Mouse (Mus musculus) neural tube, embryonic 11.5 days (tissue): ENCODE results near the gene Trp73. TPM values are rescaled to one million over a fixed set of nuclear protein-coding genes. Genes with fewer than 3 reads are reported as not detected.

Source experiments
- ATAC-seq: fragments of 200-750 bp; cut with Nextera tagmentation; 2 replicates; pipeline ENCODE4 v1.8.0; 2017; ENCODE audit warnings: moderate number of reproducible peaks, mild to moderate bottlenecking, moderate TSS enrichment, moderate library complexity; ENCODE audit not compliant: insufficient read depth, low FRiP score, low TSS enrichment
- DNase-seq: peaks from one replicate; pipeline ENCODE4 v3.0.0-alpha.2; 2015; ENCODE audit warnings: low spot score
- H3K27ac ChIP-seq: fragments of 300-500 bp; sonication (generic); 2 replicates; pipeline ENCODE4 v1.5.1; 2014; ENCODE audit warnings: low read depth, mild to moderate bottlenecking, low read length
- H3K27me3 ChIP-seq: fragments of 300-500 bp; sonication (generic); 2 replicates; pipeline ENCODE4 v1.6.1; 2014; ENCODE audit warnings: mild to moderate bottlenecking, low read length, mixed read lengths; ENCODE audit not compliant: control insufficient read depth, insufficient read depth
- H3K36me3 ChIP-seq: fragments of 300-500 bp; sonication (generic); 2 replicates; pipeline ENCODE4 v1.6.1; 2014; ENCODE audit warnings: mild to moderate bottlenecking, low read length, moderate library complexity, mixed read lengths; ENCODE audit not compliant: control insufficient read depth, insufficient read depth
- H3K4me1 ChIP-seq: fragments of 300-500 bp; sonication (generic); 2 replicates; pipeline ENCODE4 v1.6.1; 2014; ENCODE audit warnings: low read length, mixed read lengths; ENCODE audit not compliant: control insufficient read depth, insufficient read depth
- H3K4me2 ChIP-seq: fragments of 300-500 bp; sonication (generic); 2 replicates; pipeline ENCODE4 v1.6.1; 2014; ENCODE audit warnings: low read depth, mild to moderate bottlenecking, moderate library complexity
- H3K4me3 ChIP-seq: fragments of 300-500 bp; sonication (generic); 2 replicates; pipeline ENCODE4 v1.5.1; 2014; ENCODE audit warnings: low read depth, low read length
- H3K9ac ChIP-seq: fragments of 300-500 bp; sonication (generic); 2 replicates; pipeline ENCODE4 v1.6.1; 2014; ENCODE audit warnings: mild to moderate bottlenecking, low read length
- H3K9me3 ChIP-seq: fragments of 300-500 bp; sonication (generic); 2 replicates; pipeline ENCODE4 v1.6.1; 2016; ENCODE audit warnings: low read length; ENCODE audit not compliant: control insufficient read depth
- WGBS: fragments of 180-500 bp; shearing (Covaris S2); extraction: QIAGEN DNeasy Blood & Tissue Kit; methylation state at CpG from one replicate; pipeline ENCODE4 v1.1.7; 2014; 5-methylcytosine and 5-hydroxymethylcytosine counted together
- polyA plus RNA-seq: library from polyadenylated mRNA; unstranded; fragments of >200 nt; fragmentation: Nextera tagmentation; extraction: Ambion mirVana; gene quantifications from 2 replicates; pipeline ENCODE4 v1.2.1, GENCODE M21; 2014

The Trp73 gene
- polyA plus RNA-seq, 1 experiment from 2014 or later, result 0.31 TPM

GRCm38 (mm10) chr4:154170506-154171150 is 30.6 kb upstream of the Trp73 start, which contains the start of gene Megf6:
TSS of gene Megf6 (plus strand) at chr4:154170730.
- Histone ChIP-seq H3K4me3 (peak within 1 kb of the TSS; percentile 59), H3K4me1 (peaks cover 24% of the 10 kb centered on the region), H3K27me3 (peaks cover 15% of the 10 kb centered on the region), H3K4me2 (peak within 1 kb of the TSS; percentile 100), H3K9me3 (no peaks in the 10 kb centered on the region), H3K36me3 (no peaks in the 10 kb centered on the region), H3K9ac (peak within 1 kb of the TSS; percentile 64), H3K27ac (no peak within 1 kb of the TSS)
- 0% methylated on average over 51 of the region's 61 CpGs for WGBS
- ATAC-seq (peak; percentile 76), DNase-seq (peak; percentile 88)

GRCm38 (mm10) chr4:154170021-154170420 is 30.0 kb upstream of the Trp73 start:
- H3K27me3 ChIP-seq, result peaks cover 15% of the 10 kb centered on the region
- ATAC-seq (peak; percentile 17; the same call in 1 of the 2 replicates), DNase-seq (no peak)
- H3K4me2 ChIP-seq, result peak overlapping the region; percentile 100
- WGBS, result 0% methylated on average over 15 of the region's 15 CpGs
- H3K4me1 ChIP-seq, result peaks cover 24% of the 10 kb centered on the region
- peak overlapping the region; percentile 59 for H3K4me3 ChIP-seq
- no peak overlapping the region for H3K27ac ChIP-seq
- no peaks in the 10 kb centered on the region for H3K36me3 ChIP-seq
- H3K9me3 ChIP-seq, result no peaks in the 10 kb centered on the region
- H3K9ac ChIP-seq, result no peak overlapping the region; the same call in 1 of the 2 replicates

- Histone ChIP-seq H3K4me3 (no peak overlapping the region), H3K9ac (no peak overlapping the region), H3K9me3 (no peaks in the 10 kb centered on the region), H3K27me3 (peaks cover 15% of the 10 kb centered on the region), H3K4me2 (no peak overlapping the region), H3K4me1 (peaks cover 17% of the 10 kb centered on the region), H3K36me3 (no peaks in the 10 kb centered on the region), H3K27ac (no peak overlapping the region)
- ATAC-seq (no peak), DNase-seq (peak; percentile 69)
- WGBS, result 26% methylated on average over 5 of the region's 5 CpGs
Measured at GRCm38 (mm10) chr4:154167053-154167452, 27.0 kb upstream of the Trp73 start.

DNA sequence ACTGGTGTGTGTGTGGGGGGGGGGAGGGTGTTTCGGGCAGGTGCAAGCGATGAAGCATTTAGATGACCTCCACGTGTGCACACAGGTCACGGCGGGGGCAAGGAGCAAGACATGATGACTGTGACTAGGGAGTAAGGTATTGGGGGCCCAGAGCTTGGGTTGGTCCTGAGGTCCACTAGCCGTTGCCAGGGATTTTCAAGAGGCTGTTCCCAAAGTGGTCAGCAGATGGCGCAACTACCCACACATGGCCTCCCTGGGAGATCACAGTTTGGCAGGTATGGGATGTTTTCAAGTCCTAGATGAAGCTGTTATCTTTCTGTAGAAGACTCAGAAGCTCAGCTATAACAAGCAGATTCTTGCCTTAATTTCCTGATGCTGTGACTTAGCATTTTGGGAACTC is 23.3 kb upstream of the Trp73 start:
- ATAC-seq, result no peak
- no peak overlapping the region for H3K27ac ChIP-seq
- no peak overlapping the region for H3K4me2 ChIP-seq
- H3K9me3 ChIP-seq, result no peaks in the 10 kb centered on the region
- H3K9ac ChIP-seq, result no peak overlapping the region
- H3K4me3 ChIP-seq, result no peak overlapping the region
- 16% methylated on average over 7 of the region's 7 CpGs for WGBS
- H3K36me3 ChIP-seq, result no peaks in the 10 kb centered on the region
- DNase-seq, result peak; percentile 77
- H3K4me1 ChIP-seq, result peaks cover 13% of the 10 kb centered on the region
- no peaks in the 10 kb centered on the region for H3K27me3 ChIP-seq

DNA sequence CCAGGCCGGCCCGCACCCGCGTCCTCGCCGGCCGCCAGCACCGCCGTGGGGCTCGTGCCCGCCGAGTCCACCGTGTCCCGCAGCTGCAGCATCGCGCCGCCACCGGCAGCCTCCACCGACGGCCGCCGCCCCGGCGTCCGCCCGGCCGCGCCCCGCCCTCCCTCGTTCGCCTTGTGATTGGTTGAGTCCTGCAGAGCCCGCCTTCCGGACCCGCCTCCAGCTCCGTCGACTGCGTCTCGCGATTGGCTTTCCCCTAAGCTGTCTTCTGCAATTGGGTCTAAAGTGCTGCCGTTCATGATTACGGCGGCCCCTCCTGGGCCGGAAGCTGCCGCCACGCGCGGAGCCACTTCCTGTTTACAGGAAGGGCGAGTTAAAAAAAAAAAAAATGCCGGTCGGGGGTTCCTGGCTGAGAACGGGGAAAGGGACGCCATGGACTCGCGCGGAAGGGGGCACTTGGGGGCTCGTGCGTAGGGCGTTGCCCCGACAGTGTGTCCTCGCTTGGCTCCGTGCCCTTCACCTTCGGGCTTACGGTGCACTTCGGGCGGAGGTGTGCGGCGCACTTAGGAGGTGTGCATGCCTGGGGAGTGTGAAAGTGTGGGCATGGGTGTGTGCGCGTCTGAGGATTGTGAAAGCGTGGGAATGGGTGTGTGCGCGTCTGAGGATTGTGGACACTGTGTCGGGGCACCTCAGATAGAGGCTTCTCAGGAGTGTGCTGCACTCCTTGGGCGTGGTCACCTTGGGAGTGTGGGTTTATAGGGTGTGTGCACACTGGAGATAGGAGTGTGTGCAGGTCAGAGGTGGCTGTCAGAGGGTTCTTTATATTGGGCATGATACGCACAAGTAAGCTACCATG is 20.8 kb upstream of the Trp73 start, which contains the start of gene Tprgl:
Tprgl (minus strand) TSS at position 129 of the 853 bp plus-strand sequence.
- H3K4me1 ChIP-seq, result peaks cover 13% of the 10 kb centered on the region
- no peaks in the 10 kb centered on the region for H3K27me3 ChIP-seq
- under 1% methylated on average over 58 of the region's 75 CpGs for WGBS
- H3K27ac ChIP-seq, result peak within 1 kb of the TSS; percentile 39; the same call in 1 of the 2 replicates
- H3K9ac ChIP-seq, result peak within 1 kb of the TSS; percentile 72
- peak within 1 kb of the TSS; percentile 93 for H3K4me3 ChIP-seq
- peaks cover 7% of the 10 kb centered on the region for H3K36me3 ChIP-seq
- ATAC-seq, result peak; percentile 95
- peak; percentile 96 for DNase-seq
- no peaks in the 10 kb centered on the region for H3K9me3 ChIP-seq
- peak within 1 kb of the TSS; percentile 89 for H3K4me2 ChIP-seq

DNA sequence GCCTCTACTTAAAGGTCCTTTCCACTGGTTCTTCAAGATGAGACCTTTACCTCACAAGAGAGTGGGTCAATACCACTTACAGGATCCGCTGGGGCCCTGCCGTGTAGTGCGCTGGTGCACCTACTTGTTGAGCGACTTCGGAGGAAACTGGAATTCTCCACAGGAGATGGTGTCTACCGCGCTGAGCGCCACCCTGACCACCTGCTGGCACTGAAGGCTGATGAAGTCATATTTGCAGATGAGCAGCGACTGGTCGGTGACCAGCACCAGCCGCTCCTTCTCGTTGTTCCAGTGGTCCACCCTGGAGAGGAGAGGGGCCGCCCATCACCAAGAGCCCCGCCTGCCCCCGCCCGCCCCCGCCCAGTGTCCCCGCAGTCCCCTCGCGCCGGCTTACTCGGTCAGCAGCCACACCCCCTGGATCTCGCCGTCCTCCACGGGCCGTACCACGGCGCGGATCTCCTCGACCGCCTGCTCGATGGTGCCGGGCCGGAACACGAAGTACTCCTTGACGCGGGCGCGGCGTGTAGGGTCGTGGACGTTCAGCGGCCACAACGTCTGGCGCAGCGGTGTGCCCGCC is 20.0 kb upstream of the Trp73 start:
- Histone ChIP-seq H3K4me3 (peak overlapping the region; percentile 93), H3K9me3 (no peaks in the 10 kb centered on the region), H3K27ac (0 out of 2 replicates have a peak overlapping the region, but pooled peaks have one; percentile 39), H3K4me2 (peak overlapping the region; percentile 64), H3K27me3 (no peaks in the 10 kb centered on the region), H3K9ac (peak overlapping the region; percentile 63), H3K36me3 (peaks cover 9% of the 10 kb centered on the region), H3K4me1 (peaks cover 13% of the 10 kb centered on the region)
- peak; percentile 30 for DNase-seq
- peak; percentile 54 for ATAC-seq
- 3% methylated on average over 43 of the region's 47 CpGs for WGBS

GRCm38 (mm10) chr4:154159002-154159401 is 19.0 kb upstream of the Trp73 start:
- no peaks in the 10 kb centered on the region for H3K27me3 ChIP-seq
- no peak overlapping the region for H3K4me2 ChIP-seq
- ATAC-seq, result no peak
- DNase-seq, result peak; percentile 82
- H3K9ac ChIP-seq, result no peak overlapping the region
- H3K36me3 ChIP-seq, result peaks cover 12% of the 10 kb centered on the region
- no peaks in the 10 kb centered on the region for H3K9me3 ChIP-seq
- no peak overlapping the region for H3K4me3 ChIP-seq
- no peak overlapping the region for H3K27ac ChIP-seq
- H3K4me1 ChIP-seq, result peaks cover 13% of the 10 kb centered on the region
- 20% methylated on average over 6 of the region's 6 CpGs for WGBS

DNA sequence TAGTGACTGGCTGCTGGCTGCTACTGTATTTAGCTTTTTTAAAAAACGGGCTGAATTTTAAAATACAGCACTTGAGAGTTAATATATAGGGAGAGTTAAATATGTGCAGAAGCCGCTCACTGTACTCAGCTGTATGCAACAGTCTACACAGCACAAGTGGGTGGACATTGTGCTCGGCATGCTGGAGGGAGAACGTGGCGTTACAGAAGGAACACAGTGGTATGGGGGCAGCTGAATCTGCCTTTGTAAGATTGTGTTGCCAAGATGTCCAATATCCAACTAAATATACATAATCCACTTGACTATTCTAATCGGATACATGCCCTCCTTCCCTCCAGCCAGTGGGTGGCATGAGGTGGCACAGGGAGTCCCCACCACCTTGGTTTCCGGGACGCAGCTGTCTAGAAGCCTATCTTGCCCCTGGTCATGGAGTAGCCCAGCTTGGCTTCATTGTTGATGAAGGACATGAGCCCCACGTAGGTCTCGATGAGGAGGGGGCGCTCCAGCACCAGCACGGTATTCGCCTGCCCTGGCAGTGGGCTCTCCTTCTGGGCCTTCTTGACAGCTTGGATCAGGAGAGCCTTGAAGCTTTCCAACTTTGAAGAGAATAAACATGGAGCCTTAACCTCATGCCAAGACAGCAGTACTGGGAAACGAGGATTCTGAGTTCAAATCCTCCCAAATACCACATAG is 18.1 kb upstream of the Trp73 start:
- H3K9ac ChIP-seq, result no peak overlapping the region
- no peak overlapping the region for H3K27ac ChIP-seq
- no peak for DNase-seq
- H3K4me3 ChIP-seq, result no peak overlapping the region
- H3K9me3 ChIP-seq, result no peaks in the 10 kb centered on the region
- H3K36me3 ChIP-seq, result peaks cover 14% of the 10 kb centered on the region
- 92% methylated on average over 14 of the region's 14 CpGs for WGBS
- H3K4me1 ChIP-seq, result peaks cover 13% of the 10 kb centered on the region
- H3K27me3 ChIP-seq, result no peaks in the 10 kb centered on the region
- H3K4me2 ChIP-seq, result no peak overlapping the region
- no peak for ATAC-seq
